Mouse (Mus musculus) heart, embryonic 13.5 days (tissue): ENCODE data around the gene Snx1. TPM values are rescaled to one million over a fixed set of nuclear protein-coding genes. Genes with fewer than 3 reads are reported as not detected.

Source experiments
- ATAC-seq: fragments of 200-750 bp; cut with Nextera tagmentation; 2 replicates; pipeline ENCODE4 v1.8.0; 2017; ENCODE audit warnings: moderate TSS enrichment; ENCODE audit not compliant: insufficient number of reproducible peaks, low FRiP score, low TSS enrichment; ENCODE audit errors: extremely low read depth
- H3K27ac ChIP-seq: fragments of 300-500 bp; sonication (generic); replicated peaks from 2 replicates; pipeline ENCODE4 v1.5.1; 2015; ENCODE audit warnings: moderate library complexity, mild to moderate bottlenecking, inconsistent platforms
- H3K27me3 ChIP-seq: fragments of 300-500 bp; sonication (generic); replicated peaks from 2 replicates; pipeline ENCODE4 v1.6.1; 2015; ENCODE audit warnings: mild to moderate bottlenecking, inconsistent platforms
- H3K36me3 ChIP-seq: fragments of 300-500 bp; sonication (generic); 2 replicates; pipeline ENCODE4 v1.6.1; 2015; ENCODE audit warnings: mild to moderate bottlenecking, inconsistent platforms
- H3K4me1 ChIP-seq: fragments of 300-500 bp; sonication (generic); 2 replicates; pipeline ENCODE4 v1.6.1; 2015; ENCODE audit warnings: inconsistent platforms
- H3K4me2 ChIP-seq: fragments of 300-500 bp; sonication (generic); 2 replicates; pipeline ENCODE4 v1.6.1; 2015; ENCODE audit warnings: inconsistent platforms, mild to moderate bottlenecking, moderate library complexity
- H3K4me3 ChIP-seq: fragments of 300-500 bp; sonication (generic); 2 replicates; pipeline ENCODE4 v1.5.1; 2015; ENCODE audit warnings: moderate library complexity, mild to moderate bottlenecking, inconsistent platforms
- H3K9ac ChIP-seq: fragments of 300-500 bp; sonication (generic); 2 replicates; pipeline ENCODE4 v1.6.1; 2015; ENCODE audit warnings: inconsistent platforms, mild to moderate bottlenecking, moderate library complexity
- H3K9me3 ChIP-seq: fragments of 300-500 bp; sonication (generic); 2 replicates; pipeline ENCODE4 v1.6.1; 2016; ENCODE audit warnings: inconsistent platforms
- WGBS: fragments of 180-500 bp; shearing (Covaris S2); methylation state at CpG from one replicate; pipeline ENCODE4 v1.1.7; 2015; ENCODE audit warnings: mixed read lengths; 5-methylcytosine and 5-hydroxymethylcytosine counted together
- polyA plus RNA-seq: library from polyadenylated mRNA; unstranded; fragments of >200 nt; fragmentation: Nextera tagmentation; extraction: Ambion mirVana; gene quantifications from 2 replicates; pipeline ENCODE4 v1.2.1, GENCODE M21; 2015

Snx1 gene
- polyA plus RNA-seq, 1 experiment from 2014 or later = 59.6 TPM

DNA sequence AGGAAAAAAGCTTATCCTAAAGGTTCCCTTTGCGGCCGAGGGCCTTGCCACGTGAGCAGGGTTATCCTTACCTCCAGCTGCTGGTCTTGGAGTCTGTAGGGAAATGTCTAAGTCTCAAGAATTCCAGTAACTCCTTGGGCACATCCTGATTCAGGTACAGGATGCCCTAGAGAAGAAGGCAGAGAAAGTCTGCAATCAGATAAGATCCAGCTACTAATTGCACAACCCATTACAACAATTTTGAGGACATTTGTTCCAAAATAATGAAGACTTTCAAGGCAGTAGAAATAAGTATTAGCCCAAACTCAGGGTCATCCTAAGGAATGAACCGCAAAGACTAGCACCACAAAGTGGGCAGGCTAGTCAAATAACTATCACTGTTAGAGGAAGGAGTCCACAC is 58.3 kb downstream of the Snx1 start:
- Histone ChIP-seq H3K9ac (no peak overlapping the region), H3K9me3 (no peaks in the 10 kb centered on the region), H3K4me1 (peaks cover 16% of the 10 kb centered on the region), H3K36me3 (peaks cover 42% of the 10 kb centered on the region), H3K4me3 (peak overlapping the region; percentile 56; the same call in 1 of the 2 replicates), H3K4me2 (no peak overlapping the region), H3K27me3 (peaks cover 39% of the 10 kb centered on the region), H3K27ac (no peak overlapping the region)
- 49% methylated on average over 4 of the region's 4 CpGs for WGBS
- no peak for ATAC-seq

DNA sequence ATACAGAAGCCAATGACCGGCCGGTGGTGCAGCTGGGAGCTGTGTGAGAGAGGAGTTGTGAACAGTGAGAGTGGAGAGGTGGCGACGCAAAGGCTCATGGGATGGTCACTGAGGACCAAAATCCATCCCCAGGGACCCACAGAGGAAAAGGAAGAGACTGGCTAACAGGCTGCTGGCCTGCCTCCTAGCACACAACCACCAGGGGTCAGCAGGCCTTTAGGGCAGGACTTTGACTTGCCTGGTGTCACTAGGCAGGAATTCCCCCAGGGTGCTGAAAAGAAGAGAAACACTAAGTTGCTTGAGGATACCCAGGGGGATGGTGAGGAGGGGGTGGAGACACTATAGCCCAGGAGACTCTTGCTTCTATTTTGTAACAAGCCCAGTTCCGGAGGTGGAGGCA is 58.8 kb downstream of the Snx1 start:
- no peak overlapping the region for H3K27ac ChIP-seq
- no peaks in the 10 kb centered on the region for H3K9me3 ChIP-seq
- no peak overlapping the region for H3K9ac ChIP-seq
- peaks cover 16% of the 10 kb centered on the region for H3K4me1 ChIP-seq
- peaks cover 48% of the 10 kb centered on the region for H3K36me3 ChIP-seq
- H3K4me3 ChIP-seq = no peak overlapping the region
- no peak for ATAC-seq
- H3K4me2 ChIP-seq = no peak overlapping the region
- WGBS = 19% methylated on average over 5 of the region's 5 CpGs
- peaks cover 39% of the 10 kb centered on the region for H3K27me3 ChIP-seq

DNA sequence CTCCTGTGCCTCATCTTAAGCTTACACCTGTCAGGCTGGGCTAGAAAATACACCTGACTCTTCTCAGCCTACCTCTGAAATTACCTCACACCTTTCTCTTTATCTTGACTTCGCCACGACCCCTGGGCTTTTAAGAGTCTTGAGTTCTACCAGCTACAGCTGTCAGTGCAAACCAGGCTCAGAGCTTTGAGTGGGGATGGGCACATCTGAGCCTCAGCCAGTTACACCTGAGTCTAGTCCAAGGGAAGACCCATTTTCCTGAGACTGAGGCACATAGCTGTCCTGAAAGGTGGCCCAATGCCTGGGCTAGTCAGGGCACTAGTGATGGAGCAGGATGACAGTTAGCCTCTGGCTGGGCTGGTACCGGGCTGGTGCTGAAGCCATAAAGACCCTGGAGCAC is 59.6 kb downstream of the Snx1 start:
- H3K36me3 ChIP-seq = peaks cover 52% of the 10 kb centered on the region
- H3K4me1 ChIP-seq = peaks cover 24% of the 10 kb centered on the region
- no peaks in the 10 kb centered on the region for H3K9me3 ChIP-seq
- no peak overlapping the region for H3K27ac ChIP-seq
- peaks cover 39% of the 10 kb centered on the region for H3K27me3 ChIP-seq
- no peak overlapping the region for H3K9ac ChIP-seq
- 74% methylated on average over 3 of the region's 3 CpGs for WGBS
- H3K4me2 ChIP-seq = no peak overlapping the region
- ATAC-seq = no peak
- no peak overlapping the region for H3K4me3 ChIP-seq

DNA sequence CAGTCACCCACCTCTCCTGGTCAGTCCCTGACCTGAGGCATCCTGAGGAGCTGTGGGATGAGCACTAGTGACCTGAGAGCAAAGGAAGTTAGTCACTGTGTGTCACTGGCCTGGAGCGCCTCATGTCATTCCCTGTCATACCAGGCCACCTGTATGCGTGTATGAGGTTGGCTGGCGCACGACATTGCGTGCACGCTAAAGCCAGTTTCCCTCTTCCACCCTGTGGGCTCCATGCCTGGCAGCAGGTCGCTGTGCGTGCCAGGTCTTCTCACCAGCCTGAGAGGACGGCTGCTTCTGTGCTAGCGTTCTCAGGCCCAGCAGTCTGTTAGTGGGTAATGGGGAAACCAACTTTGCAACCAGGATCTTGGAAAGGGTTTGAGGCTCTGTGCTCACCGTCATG is 62.1 kb downstream of the Snx1 start:
- no peak overlapping the region for H3K4me2 ChIP-seq
- no peaks in the 10 kb centered on the region for H3K9me3 ChIP-seq
- no peak overlapping the region for H3K4me3 ChIP-seq
- no peak overlapping the region for H3K27ac ChIP-seq
- peaks cover 36% of the 10 kb centered on the region for H3K4me1 ChIP-seq
- 91% methylated on average over 11 of the region's 11 CpGs for WGBS
- ATAC-seq = no peak
- H3K27me3 ChIP-seq = peaks cover 23% of the 10 kb centered on the region
- H3K9ac ChIP-seq = no peak overlapping the region
- peaks cover 55% of the 10 kb centered on the region for H3K36me3 ChIP-seq

DNA sequence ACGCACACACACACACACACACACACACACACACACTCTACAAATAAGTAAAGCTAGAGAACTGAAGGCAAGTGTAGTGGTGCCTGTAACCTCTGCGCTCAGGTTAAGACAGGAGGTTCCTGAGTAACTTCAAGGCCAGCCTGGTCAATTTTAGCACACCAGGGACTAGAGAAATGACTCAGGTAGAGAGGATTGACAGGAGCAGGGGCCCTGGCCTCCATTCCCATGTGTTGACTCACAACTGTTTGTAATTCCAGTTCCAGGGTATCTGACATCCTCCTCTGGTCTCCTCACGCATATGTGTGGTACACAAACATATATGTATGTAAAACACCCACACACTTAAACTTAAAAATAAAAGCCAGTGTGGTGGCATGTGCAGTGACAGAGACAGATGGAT is 62.9 kb downstream of the Snx1 start:
- H3K4me1 ChIP-seq = peaks cover 32% of the 10 kb centered on the region
- 92% methylated on average over 3 of the region's 3 CpGs for WGBS
- no peak overlapping the region for H3K27ac ChIP-seq
- no peak overlapping the region for H3K4me3 ChIP-seq
- no peak for ATAC-seq
- H3K4me2 ChIP-seq = no peak overlapping the region
- no peak overlapping the region for H3K9ac ChIP-seq
- H3K9me3 ChIP-seq = no peaks in the 10 kb centered on the region
- H3K27me3 ChIP-seq = peaks cover 15% of the 10 kb centered on the region
- peaks cover 55% of the 10 kb centered on the region for H3K36me3 ChIP-seq

DNA sequence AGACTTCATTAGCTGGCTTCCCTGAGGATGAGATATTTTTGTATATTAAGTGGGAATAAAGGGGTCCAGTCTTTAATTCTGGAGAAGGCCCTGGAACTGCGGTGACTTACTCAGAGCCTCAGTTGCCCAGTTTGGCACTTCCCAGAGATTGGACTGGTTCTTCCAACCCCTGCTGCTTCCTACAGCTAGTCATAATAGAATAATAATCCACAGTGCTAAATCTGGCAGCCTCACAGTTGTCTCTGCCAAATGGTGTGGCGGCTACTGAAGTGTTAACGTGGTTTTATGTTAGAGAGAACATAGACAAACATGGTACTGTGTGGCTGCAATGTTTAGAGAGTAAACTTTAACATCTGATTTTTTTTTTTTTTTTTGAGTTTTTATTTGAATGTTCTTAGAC is 64.7 kb downstream of the Snx1 start:
- H3K4me1 ChIP-seq = peaks cover 27% of the 10 kb centered on the region
- 92% methylated on average over 3 of the region's 3 CpGs for WGBS
- H3K9me3 ChIP-seq = no peaks in the 10 kb centered on the region
- H3K4me2 ChIP-seq = peak overlapping the region; percentile 87
- H3K4me3 ChIP-seq = peak overlapping the region; percentile 81
- ATAC-seq = no peak
- H3K27me3 ChIP-seq = no peaks in the 10 kb centered on the region
- H3K9ac ChIP-seq = peak overlapping the region; percentile 91
- H3K36me3 ChIP-seq = peaks cover 46% of the 10 kb centered on the region
- H3K27ac ChIP-seq = no peak overlapping the region

DNA sequence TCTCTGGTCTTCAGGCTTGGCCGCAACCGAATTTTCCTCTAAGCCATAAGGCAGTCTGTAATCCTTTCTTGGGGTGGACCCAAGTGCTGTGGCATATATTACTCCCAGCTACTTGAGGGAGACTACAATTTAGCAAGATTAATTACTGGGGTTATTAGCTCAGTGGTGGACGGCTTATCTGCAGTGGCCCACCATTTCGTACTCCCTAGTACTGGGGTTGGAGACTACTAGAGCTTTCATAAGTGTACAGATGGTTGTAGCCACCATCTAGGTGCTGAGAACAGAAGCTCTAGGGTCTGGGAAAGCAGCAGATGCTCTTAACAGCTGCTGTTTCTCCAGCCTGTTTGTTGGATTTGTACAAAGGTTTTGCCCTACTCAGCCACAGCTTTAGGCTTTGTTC is 65.4 kb downstream of the Snx1 start:
- Histone ChIP-seq H3K4me1 (peaks cover 27% of the 10 kb centered on the region), H3K9ac (peak overlapping the region; percentile 91), H3K36me3 (peaks cover 39% of the 10 kb centered on the region), H3K27me3 (no peaks in the 10 kb centered on the region), H3K4me3 (peak overlapping the region; percentile 81), H3K27ac (0 out of 2 replicates have a peak overlapping the region, but pooled peaks have one; percentile 32), H3K4me2 (peak overlapping the region; percentile 87), H3K9me3 (no peaks in the 10 kb centered on the region)
- WGBS = 26% methylated on average over 4 of the region's 4 CpGs
- ATAC-seq = no peak

DNA sequence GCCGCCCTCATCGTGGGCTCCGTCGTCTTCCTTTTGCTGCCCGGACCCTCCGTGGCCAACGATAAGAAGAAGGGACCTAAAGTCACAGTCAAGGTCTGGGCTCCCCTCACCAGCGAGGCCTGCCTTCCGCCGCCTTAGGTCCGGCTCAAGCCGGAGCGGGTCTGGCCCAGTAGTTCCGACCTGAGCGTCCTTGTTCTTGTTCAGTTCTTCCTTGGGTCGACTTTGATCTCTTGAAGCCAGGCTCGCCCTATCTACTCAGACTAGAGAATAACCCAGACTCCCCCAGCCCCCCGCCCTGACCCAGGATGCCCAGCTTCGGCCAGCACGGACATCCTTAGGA is 66.1 kb downstream of the Snx1 start:
- H3K9me3 ChIP-seq = no peaks in the 10 kb centered on the region
- H3K27me3 ChIP-seq = no peaks in the 10 kb centered on the region
- WGBS = 1% methylated on average over 20 of the region's 20 CpGs
- peaks cover 32% of the 10 kb centered on the region for H3K36me3 ChIP-seq
- H3K9ac ChIP-seq = peak overlapping the region; percentile 91
- peaks cover 27% of the 10 kb centered on the region for H3K4me1 ChIP-seq
- H3K4me3 ChIP-seq = peak overlapping the region; percentile 81
- H3K4me2 ChIP-seq = peak overlapping the region; percentile 87
- ATAC-seq = peak; percentile 33
- peak overlapping the region; percentile 78 for H3K27ac ChIP-seq

DNA sequence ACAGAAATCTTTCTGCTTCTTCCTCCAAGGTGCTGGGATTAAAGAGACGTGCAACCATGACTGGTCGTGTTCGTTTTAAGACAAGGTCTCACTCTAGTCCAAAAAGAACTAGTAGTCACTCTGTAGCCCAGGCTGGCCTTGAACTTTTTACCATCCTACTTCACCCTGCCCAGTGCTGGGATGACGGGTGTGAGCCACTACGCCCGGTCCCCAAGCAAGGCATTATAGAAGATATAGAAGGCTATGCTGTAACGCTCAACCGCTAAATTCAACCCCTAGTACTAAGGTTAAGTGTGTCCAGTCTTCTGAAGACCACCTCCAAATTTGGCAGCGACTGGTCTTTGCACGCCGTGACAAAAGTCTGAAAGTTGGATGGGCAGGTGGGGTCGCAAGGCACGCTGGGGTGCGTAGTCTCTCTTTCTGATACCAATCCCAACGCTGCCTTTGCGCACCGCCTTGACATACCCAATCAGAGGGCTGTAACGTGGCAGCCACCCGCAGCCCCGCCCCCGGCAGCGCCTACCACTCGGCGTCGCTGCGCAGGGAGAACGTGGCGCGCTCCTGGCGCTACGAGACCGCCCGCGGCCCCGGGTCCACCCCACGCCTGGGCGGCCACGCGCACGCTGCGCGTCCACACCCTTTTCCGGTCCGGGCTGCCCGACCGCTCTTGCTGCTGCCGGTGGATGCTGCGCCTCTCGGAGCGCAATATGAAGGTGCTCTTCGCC is 66.6 kb downstream of the Snx1 start, which contains the start of gene Ppib:
TSS of gene Ppib (plus strand) at position 640 of the 725 bp plus-strand sequence.
- Histone ChIP-seq H3K27me3 (no peaks in the 10 kb centered on the region), H3K9me3 (no peaks in the 10 kb centered on the region), H3K9ac (peak within 1 kb of the TSS; percentile 91), H3K4me2 (peak within 1 kb of the TSS; percentile 87), H3K27ac (peak within 1 kb of the TSS; percentile 78), H3K36me3 (peaks cover 28% of the 10 kb centered on the region), H3K4me3 (peak within 1 kb of the TSS; percentile 81), H3K4me1 (peaks cover 27% of the 10 kb centered on the region)
- peak; percentile 92 for ATAC-seq
- 1% methylated on average over 51 of the region's 51 CpGs for WGBS

DNA sequence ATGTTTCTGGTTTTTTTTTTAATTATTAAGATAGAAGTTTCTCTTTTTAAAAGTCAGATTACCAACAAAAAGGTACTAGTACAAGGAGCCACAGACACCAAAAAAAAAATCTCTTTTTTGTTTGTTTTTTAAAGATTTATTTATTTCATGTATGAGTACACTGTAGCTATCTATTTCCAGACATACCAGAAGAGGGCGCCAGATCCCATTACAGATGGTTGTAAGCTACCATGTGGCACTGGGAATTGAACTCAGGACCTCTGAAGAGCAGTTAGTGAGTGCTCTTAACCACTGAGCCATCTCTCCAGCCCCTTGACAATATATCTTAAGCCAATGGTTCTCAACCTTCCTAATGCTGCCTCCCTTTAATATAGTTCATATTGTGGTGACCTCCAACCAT is 72.8 kb downstream of the Snx1 start:
- no peak overlapping the region for H3K27ac ChIP-seq
- H3K4me1 ChIP-seq = peaks cover 4% of the 10 kb centered on the region; the same call in 1 of the 2 replicates
- H3K4me2 ChIP-seq = no peak overlapping the region
- WGBS = 23% methylated on average over 1 of the region's 1 CpGs
- no peaks in the 10 kb centered on the region for H3K27me3 ChIP-seq
- ATAC-seq = no peak
- no peak overlapping the region for H3K4me3 ChIP-seq
- H3K9me3 ChIP-seq = peaks cover 6% of the 10 kb centered on the region
- no peak overlapping the region for H3K9ac ChIP-seq
- no peaks in the 10 kb centered on the region for H3K36me3 ChIP-seq

DNA sequence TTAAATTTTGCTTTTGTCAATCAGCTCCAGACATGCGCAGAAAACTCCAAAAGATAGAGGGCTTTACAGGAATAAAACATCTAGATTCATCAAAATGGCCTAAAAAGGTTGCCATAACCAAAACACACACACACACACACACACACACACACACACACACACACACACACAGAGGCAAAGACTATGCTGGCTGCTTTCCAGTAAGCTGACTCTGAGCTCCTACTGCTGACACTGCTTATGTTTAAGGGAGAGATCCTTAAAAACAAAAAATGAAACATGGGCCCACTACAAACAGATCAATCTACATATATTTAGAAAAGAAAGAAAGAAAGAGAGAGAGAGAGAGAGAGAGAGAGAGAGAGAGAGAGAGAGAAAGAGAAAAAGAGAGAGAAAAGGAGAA is 73.7 kb downstream of the Snx1 start:
- WGBS = 92% methylated on average over 1 of the region's 1 CpGs
- ATAC-seq = no peak
- no peak overlapping the region for H3K27ac ChIP-seq

DNA sequence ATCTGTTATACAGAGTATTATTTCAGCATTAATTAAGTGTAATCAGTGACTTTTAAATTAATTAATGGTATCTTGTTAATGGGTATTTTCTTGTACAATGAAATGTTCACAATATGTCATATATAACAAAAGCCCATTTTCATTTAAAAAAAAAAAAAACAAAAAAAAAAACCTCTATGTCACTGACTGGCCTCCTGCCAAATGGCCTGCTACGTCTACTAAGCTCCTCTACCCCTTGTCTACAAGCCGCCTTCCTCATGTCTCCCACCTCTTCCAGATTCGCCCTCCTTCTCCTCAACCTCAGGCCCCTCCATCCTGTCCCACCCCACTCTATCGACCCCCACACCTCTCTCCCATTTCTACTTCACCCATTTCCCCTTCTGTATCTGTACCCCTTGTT is 74.9 kb downstream of the Snx1 start:
- H3K4me3 ChIP-seq = no peak overlapping the region
- H3K9me3 ChIP-seq = peaks cover 6% of the 10 kb centered on the region
- no peak for ATAC-seq
- no peak overlapping the region for H3K9ac ChIP-seq
- no peaks in the 10 kb centered on the region for H3K36me3 ChIP-seq
- no peak overlapping the region for H3K4me2 ChIP-seq
- WGBS = 64% methylated on average over 4 of the region's 4 CpGs
- H3K27me3 ChIP-seq = no peaks in the 10 kb centered on the region
- no peak overlapping the region for H3K27ac ChIP-seq
- H3K4me1 ChIP-seq = peaks cover 4% of the 10 kb centered on the region; the same call in 1 of the 2 replicates

More for the DNA sequence above, 73.7 kb downstream of the Snx1 start:
- no peaks in the 10 kb centered on the region for H3K27me3 ChIP-seq
- no peak overlapping the region for H3K4me2 ChIP-seq
- H3K4me1 ChIP-seq = peaks cover 4% of the 10 kb centered on the region; the same call in 1 of the 2 replicates
- no peak overlapping the region for H3K9ac ChIP-seq
- H3K4me3 ChIP-seq = no peak overlapping the region
- H3K36me3 ChIP-seq = no peaks in the 10 kb centered on the region
- H3K9me3 ChIP-seq = peaks cover 6% of the 10 kb centered on the region
